Mouse (Mus musculus) layer of hippocampus, adult 8-10 months (tissue): ENCODE data around the gene Strbp. TPM values are rescaled to one million over a fixed set of nuclear protein-coding genes. Genes with fewer than 3 reads are reported as not detected.

ENCODE experiments used
- DNase-seq, 2 experiments: peaks; one replicate each; pipeline ENCODE4 v3.0.0; 2022; ENCODE audit warnings: low spot score in 2 of 2
- total RNA-seq, 4 experiments: library from RNA; stranded (reverse); gene quantifications; 2 replicates each; pipeline ENCODE4 v1.2.4; 2022

The Strbp gene
- total RNA-seq, result 100 to 1,000 TPM; 154 to 203 (median 181) TPM

GRCm38 (mm10) chr2:37703230-37703954, at the start of gene Strbp:
TSS of gene Strbp (minus strand) at chr2:37703859.
- DNase-seq, result peak; percentile 82 to 91

GRCm38 (mm10) chr2:37751114-37751513, 47.5 kb upstream of the Strbp start:
- no peak for DNase-seq

- DNase-seq, result no peak
Measured at GRCm38 (mm10) chr2:37749323-37749722, 45.7 kb upstream of the Strbp start.

- DNase-seq, result no peak
Measured at GRCm38 (mm10) chr2:37748442-37749066, 44.9 kb upstream of the Strbp start.

- no peak for DNase-seq
Measured at GRCm38 (mm10) chr2:37747909-37748308, 44.2 kb upstream of the Strbp start.

- no peak for DNase-seq
Measured at GRCm38 (mm10) chr2:37746293-37747049, 42.8 kb upstream of the Strbp start.

- no peak for DNase-seq
Measured at GRCm38 (mm10) chr2:37744773-37745395, 41.2 kb upstream of the Strbp start.

- DNase-seq, result no peak
Measured at GRCm38 (mm10) chr2:37741806-37742554, 38.3 kb upstream of the Strbp start.

GRCm38 (mm10) chr2:37735807-37736188, 32.1 kb upstream of the Strbp start:
- no peak for DNase-seq

GRCm38 (mm10) chr2:37734979-37735806, 31.5 kb upstream of the Strbp start:
- DNase-seq, result no peak

GRCm38 (mm10) chr2:37731241-37731801, 27.7 kb upstream of the Strbp start:
- DNase-seq, result no peak

GRCm38 (mm10) chr2:37724231-37724630, 20.6 kb upstream of the Strbp start:
- DNase-seq, result no peak

GRCm38 (mm10) chr2:37723501-37724090, 19.9 kb upstream of the Strbp start:
- DNase-seq, result peak; percentile 32 to 34

- no peak for DNase-seq
Measured at GRCm38 (mm10) chr2:37722674-37723465, 19.2 kb upstream of the Strbp start.

GRCm38 (mm10) chr2:37716266-37716665, 12.6 kb upstream of the Strbp start:
- no peak for DNase-seq

- no peak for DNase-seq
Measured at GRCm38 (mm10) chr2:37715364-37715763, 11.7 kb upstream of the Strbp start.

GRCm38 (mm10) chr2:37713100-37713499, 9.4 kb upstream of the Strbp start:
- no peak for DNase-seq

GRCm38 (mm10) chr2:37708835-37709234, 5.2 kb upstream of the Strbp start:
- no peak for DNase-seq
